Mouse (Mus musculus) thymus, postnatal 4 days (tissue): ENCODE results near the gene Irs1.

Experiments used
- DNase-seq: peaks from one replicate; pipeline ENCODE4 v3.0.0; 2021

Gene Irs1

DNA sequence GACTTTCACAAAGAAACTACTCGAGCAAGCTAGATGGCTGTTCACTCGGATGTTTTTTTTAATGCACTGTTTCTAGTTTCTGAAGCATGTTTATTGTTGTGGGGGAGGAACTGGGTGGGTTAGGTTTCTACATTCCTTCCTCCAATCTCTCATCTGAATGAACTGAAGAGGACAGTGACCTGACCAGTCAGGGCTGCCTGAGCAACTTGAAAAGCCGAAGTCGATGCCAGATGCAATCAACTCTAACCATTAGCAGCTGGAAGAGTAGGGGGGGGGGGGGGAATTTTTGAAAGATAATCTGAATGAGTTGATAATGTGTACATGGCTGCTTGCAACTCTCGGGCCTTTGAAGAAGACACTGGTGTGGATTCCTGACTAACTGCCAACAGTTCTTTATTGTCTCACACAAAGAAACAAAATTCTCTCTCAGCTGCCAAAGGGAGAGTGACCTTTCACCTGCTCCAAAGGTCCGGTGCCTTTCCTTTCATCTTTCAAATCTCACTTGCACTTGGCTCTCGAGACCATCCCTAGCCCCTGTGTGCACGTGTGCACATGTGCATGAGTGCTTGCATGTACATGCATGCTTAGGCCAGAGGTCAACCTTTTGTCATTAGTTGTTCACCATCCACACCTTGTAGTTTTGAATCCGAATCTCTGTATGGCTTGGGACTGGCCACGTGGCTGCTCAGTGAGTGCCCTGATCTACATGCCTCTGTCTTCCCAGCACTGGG lies 43.8 kb downstream of the Irs1 start:
- no peak for DNase-seq

DNA sequence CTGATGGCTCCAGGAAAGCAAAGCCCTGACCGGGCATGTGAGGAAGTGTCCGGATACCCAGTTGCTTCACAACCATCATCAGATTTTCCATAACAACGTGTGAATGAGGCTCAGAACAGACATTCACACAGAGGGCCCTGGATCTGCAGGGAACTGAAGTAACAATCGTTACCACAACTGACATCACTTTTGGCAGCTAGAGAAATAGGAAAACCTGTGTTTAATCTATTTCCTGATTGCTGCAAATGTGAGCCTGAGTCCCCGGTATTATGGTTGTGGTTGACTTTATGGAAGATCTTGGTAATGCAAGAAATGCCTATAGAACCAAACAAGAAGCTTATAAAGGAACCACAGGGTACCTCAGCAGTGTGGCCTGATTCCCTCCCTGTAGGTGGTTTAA lies 46.2 kb downstream of the Irs1 start:
- no peak for DNase-seq

DNA sequence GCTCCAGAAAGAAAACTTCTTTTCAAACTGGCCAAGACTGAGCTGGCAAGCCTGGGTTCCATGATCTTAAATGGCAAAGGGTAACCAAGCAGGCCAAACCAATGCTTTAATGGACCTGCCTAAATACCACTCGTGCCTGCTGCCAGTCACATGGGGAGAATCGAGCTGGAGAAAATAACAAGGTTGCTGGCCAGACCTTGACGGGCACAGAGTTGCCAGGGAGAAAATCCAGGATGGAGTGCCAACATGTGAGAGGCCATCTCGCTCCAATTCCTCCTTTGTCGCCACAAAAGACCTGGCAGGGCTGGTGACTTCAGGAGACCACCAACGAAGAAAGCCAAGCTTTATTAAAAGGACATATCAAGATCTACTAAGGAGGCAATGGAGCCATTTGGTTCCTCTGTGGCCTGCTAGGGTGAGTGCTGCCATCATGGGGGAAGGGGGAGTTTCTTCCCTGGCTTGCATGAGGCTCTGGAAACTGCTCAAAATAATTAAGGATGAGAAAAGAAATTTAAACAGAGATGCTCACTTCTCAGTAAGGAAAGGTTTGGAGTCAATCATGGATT lies 47.9 kb downstream of the Irs1 start:
- no peak for DNase-seq

DNA sequence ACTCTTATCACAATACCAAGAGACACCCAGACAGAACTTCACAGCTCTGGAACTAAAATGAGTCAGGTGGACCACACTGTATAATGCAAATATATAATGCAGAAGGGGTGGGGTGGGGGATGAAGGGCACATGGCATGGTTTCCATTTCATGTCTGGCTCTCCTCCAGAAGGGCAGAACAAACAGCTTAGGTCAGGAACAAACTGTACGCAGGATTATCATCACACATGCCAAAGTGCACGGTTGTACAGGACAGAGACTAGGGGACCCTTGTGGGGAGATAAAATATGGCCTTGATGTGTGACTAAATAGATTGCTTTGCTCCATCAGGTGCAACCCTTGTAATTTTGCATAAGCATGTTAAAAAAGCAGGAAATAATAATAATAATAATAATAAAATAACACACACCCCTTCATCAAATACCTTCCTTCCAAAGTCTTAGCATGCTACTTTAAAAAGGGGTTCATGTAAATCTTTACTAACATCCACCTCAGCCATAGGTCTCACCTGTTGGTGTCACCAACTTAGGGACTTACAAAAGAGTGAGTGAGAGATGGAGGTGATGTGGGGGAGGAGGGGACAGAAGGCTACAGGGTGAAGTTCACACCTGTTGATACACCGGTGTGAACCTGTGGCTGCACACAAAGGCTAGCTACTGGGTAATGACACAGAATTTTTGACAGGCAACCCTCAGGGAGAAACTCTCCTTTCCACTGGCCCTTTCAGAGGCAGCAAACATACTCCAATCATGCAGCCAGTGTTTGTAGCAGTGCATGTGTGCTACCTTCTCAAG lies 51.6 kb downstream of the Irs1 start:
- DNase-seq, result no peak

DNA sequence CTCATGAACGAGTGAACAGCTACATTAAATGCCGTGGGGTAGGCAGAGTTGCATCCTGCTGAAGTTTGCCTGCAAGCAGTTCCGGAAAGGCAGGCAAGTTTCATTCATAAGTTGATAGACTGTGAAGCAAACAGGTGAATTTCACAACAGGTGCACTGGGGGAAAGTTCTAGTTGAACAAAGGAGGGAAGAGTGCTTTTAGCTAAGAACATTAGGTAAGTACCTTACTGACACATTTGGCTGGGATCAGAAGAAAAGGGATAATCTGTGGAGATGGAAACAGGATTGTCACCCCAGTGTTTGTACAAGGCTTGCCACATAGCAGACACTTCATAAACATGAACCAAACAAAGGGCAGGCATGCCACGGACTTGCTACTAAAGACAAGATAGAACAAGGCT lies 53.0 kb downstream of the Irs1 start:
- DNase-seq, result no peak

DNA sequence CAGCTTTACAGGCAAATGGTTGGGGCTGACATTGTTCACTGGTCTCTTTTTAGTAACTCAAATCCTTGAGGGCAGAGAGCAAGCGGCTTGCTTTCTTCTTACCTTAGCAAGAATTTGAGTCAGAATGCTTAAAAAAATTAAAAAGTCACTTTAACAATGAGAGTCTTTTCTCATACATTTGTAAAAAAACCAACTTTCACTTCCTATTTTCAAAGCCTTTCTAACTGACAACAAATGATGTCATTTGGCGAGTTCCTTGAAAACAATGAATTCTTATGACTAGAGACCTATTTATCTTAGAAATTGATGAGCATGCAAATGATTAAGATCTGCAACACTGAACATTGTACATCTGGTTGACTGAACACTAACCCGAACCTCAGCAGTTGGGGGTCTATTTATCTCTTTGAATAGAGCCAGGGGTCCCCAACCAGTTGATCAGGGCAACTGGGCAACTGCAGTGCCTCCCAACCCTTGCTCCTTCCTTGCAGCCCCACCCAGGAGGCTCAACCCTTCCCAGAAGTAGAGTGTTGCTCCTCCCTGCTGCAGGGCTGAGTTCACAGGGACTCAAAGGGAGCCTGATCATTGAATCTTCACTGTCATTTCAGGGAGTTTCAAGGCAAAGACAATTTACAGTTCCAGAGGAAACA lies 55.6 kb downstream of the Irs1 start:
- no peak for DNase-seq

DNA sequence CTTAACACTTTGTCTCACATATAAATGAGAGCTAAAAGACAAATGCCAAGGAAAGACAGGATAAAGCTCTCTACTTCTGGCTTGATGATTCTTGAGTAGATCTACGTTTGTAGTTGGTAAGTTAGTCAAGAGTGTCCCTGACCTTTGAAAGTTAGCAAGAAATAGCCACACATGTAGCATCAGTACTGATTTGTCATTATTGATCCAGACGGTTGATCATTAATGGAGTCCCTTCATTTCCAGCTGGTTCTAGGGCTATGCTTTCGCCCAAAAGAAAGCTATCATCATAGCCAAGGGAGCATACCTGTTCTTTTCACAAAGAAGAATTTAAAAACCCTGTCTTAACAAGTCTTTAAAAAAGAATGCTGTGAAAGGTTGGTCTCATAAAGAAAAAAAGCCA lies 56.6 kb downstream of the Irs1 start:
- no peak for DNase-seq

DNA sequence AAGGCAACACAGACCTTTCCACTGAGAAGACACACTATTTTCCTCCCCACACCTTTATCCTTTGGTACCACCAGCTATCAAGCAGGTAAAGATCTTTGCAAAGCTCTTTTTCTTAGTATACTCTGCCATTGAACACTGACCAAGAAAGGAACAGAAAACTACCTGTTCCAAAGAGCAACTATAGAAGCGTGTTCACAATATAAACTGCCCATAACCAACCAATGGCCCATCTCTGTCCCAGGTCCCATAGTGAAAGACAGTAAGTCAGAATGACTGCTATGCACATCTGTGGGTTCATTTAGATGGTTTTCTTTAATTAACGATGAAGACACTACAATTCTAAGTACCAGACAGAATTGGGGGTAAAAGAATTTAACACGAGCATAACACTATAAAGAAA lies 58.4 kb downstream of the Irs1 start, which contains the start of gene Gm9747:
TSS of gene Gm9747 (plus strand) at position 301 of the 400 bp plus-strand sequence.
- no peak for DNase-seq

DNA sequence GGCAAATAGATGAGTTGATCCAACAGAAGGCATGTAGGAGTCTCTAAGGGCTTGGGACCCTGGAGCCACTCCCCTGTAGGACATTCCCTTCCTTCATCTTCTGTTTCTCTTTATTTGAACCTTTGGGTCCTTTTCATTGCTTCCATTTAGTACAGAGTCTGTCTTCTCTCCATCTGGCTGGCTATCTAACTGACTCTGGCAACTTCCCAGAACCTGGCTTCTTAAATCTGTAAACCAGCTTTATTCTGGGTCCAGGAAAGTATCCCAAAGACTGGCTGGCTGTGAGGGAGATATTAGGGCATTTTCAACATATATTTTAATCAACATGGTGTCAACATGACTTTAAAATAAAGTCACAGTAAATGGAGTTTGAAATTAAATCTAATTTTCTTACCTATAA lies 62.4 kb downstream of the Irs1 start:
- no peak for DNase-seq

DNA sequence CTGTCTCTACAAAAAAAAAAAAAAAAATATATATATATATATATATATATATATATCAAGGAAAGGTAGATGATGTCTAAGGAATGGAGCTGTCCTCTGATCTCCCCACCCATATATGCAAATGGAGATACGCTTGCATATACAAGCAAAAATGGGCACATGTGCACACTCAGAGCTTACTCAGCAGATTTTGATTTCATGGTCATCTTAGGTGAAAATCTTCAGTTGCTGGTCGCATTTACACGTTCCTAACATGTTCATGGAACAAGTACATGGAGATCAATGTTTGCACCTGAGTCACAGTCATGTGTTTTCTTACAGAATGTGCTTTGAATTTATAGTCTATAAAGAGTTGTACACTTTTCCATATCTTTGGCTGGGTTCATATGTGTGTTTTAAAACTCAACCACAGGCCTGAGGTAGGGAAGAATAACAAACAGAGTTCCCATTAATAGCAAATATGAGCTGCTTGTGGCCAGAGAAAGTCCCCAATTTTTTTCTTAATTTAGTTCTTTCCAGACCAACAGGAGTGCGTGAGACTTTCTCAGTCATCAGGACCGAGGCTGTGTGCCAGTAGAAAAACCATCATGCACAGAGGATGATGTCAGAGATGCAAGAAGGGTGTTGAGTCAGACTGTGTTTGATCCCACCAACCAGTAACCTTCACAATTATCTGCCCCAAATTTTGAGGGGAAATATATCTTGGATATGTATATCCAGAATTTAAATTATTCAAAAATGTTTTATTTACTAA lies 68.0 kb downstream of the Irs1 start:
- DNase-seq, result no peak

DNA sequence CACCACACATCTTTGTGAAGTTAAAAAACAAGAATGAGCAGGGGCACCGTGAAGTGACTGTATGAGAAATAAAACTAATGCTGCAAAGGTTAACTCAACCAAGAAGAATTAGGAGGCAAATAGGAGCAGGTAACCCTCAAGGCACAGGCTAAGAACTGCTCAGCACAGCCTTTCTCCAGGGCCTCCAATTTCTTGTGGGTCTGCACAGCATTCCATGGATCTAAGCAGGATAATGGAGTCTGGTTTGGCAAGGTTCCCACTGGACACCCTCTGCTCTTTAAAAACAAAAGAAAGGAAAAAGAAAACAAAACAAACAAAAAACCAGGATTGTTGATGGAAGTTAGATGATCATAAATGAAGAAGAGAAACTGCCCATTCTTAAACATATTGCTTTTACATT lies 69.8 kb downstream of the Irs1 start:
- no peak for DNase-seq

DNA sequence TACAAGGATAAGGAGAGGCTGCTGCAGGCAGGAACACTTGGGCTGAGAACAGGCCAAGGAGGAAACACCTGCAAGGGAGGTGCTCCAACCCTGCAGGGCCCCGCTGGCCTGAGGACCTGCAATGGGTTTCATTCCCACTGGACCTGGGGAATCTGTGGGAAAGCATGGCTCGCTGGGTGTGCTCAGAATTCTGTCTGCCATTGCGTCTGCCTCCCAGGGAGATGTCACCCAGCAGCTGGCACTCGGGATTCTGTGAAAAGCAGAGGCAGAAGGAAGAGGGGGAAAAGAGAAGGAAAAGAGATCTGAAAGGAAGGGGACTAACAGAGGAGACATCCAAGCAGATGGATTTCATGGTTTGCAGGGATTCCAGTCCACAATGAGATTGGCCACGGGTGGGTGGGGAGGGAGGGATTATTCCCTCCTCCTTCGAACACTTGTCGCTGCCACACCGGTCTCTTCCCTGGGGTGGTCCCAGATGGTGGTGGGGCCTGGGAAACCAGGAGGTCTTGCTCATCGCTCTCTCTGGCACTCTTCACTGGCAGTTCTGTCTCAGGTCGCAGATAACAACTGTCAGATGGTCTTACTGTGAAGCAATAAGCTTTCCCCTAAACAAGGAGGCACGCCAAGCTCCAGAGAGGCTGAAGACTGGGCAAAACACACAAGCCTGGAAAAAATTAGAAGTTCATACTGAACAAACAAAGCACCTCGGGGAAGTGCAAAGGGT lies 70.4 kb downstream of the Irs1 start:
- no peak for DNase-seq

DNA sequence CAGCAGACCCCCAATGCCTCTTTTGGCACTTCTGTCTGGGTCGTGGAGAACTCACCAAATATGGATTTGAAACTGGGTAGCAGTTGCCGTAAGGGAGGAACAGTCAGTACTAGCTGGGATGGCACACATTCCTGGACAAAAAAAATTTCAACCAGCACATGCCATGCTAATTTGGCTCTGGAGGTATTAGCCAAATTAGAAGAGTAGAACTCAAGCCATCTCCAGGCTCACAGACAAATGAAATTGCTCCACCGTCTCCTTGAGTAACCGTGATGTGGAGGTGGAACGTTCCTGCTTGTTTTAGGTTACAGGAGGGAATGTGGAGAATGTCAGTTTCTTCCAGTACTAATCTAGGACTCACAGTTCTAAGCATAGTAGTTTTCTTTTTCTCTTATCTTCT lies 83.7 kb downstream of the Irs1 start:
- DNase-seq, result no peak

DNA sequence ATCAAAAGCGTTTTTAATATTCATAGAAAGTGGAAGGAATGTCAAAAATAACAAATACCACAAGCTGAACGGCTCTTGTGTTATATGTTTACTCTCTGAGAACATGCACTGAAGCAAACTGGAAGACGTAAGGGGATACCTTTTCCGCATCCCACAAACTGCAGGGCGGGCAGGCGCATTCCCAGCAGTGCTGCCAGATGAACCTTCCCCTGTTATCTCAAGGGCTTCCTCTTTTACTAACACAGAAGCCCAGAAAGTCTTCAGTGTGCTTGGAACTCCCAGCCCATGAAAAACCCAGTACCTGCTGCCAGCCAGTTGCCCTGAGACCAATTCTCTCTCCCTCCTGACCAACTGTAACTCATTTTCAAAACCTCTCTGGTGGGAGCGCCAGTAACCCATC lies 90.6 kb downstream of the Irs1 start:
- no peak for DNase-seq

DNA sequence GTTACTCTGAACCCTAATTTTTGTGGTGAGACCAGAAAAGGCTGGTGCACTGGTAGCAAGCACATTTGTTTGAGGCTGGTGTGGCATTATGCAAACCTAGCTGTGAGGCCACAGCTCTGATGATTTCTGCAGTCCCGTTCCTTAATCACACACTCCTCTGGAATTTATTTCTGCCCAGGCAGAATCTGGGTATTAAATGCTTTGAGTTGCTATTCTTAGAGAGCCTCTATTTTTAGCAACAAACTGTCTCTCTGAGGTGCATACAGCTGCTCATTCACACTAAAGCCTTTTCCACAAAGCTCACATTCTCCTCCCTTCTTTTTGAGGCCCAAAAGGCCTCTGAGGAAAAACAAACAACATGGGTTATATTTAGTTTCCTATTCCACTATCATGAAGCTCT lies 91.3 kb downstream of the Irs1 start:
- no peak for DNase-seq

DNA sequence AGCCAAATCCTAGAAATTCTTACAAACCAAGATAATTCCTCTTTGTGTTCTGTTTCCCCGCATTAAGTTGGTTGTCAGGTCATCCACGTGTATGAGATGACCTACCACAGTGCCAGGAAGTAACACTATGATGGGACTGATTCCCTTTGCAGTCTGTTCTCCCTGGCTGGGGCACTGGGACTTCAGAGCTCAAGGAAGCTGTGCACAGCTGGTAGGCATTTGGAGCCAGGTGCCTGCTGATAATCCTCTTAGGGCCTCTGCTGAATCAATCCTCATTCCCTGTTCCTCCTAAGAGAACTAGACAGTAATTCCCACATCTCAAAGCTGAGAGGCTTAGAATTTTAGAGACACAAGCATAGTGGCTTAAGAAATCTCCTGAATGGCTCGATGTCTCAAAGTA lies 99.6 kb downstream of the Irs1 start:
- no peak for DNase-seq

DNA sequence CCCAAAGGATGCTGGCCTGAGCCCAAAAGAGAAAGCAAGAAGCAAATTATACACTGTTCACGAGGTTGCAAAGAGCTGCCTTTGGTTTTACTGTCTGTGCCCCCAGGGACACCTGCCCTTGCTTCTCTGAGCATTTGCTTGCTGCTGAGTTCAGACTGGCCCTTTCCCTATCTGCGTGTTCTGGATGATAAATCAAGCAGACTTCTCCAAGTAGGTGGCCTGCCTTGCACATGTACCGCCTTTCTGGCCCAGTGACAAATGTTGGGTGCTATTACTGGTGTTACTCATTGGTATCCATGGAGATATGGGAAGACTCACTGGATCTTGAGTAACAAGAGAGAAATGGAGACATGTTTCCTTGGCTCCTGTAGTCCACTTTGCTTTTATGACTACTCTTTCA lies 101.7 kb downstream of the Irs1 start:
- no peak for DNase-seq

DNA sequence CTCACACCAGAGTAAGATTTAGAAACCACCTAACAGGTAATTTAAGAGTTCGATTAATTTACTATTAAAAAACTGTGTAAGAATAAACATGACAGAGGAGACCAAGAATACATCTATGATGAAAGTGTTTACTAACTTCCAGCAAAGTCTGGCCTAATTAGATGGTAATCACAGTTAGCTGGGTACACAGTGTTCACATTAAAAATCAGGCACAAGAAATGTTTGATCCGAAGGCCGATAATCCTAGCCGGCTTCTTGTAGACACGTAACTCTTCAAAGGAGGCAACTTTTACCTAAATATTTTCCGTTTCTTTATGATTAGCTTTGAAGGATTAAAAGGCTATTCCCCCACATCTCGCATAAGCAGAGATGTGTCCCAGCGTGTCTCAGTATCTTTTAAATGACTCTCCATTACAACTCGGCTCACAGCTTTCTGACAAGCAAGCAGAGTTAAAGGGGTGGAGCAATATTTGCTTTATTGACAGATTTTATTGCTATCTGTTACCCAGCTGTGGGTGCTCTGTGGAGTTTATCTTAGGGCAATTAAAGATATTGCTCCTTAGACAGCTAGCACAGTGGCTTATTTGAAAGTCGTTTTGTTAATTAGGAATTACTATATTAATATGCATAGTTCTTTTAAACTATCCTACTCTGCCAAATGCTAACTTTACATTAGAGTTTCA lies 102.5 kb downstream of the Irs1 start:
- DNase-seq, result no peak

DNA sequence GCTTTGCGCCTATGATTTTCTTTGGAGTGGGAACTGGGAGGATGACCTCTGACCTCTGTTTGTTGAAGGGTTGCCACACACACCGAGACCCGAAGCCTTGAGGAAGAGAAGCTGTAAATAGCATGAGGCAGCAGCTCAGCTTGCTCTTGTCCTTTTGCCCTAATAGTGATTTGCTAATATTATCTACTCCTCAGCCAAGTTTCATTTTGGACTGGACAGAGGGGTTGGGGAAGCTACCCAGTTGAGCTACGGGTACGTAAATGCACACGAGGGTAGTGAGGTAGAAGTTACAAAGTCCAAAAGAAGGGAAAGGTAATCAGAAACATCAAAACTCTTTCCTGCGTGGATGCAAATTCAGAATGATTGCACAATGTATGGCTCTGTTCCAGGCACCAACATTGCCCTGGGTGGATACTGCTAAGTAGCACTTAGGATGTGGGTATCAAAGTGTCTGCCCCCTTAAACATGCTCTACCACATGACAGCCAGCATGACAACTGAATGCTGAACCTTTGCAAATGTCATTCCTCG lies 107.2 kb downstream of the Irs1 start:
- no peak for DNase-seq
